Mouse (Mus musculus) urinary bladder, postnatal 36 days (tissue): ENCODE results near the gene Gm20837.
"Not testable (repeated sequence)": the region's sequence is repeated elsewhere in the genome, so short reads cannot be mapped to it uniquely, and the experiment has no call there.

ENCODE experiments used
- DNase-seq, 2 experiments: peaks; one replicate each; pipeline ENCODE4 v3.0.0; 2022; ENCODE audit warnings: low spot score in 2 of 2, mixed read lengths in 1 of 2

Gene Gm20837

GRCm38 (mm10) chrY:90400948-90401347 is at the start of gene Gm20837:
Gm20837 (plus strand) TSS chrY:90401248.
- not testable (repeated sequence) for DNase-seq
